Mouse (Mus musculus) midbrain, embryonic 14.5 days (tissue): ENCODE results near the gene Smg9. TPM values are rescaled to one million over a fixed set of nuclear protein-coding genes. Genes with fewer than 3 reads are reported as not detected.

ENCODE experiments used
- ATAC-seq: fragments of 200-750 bp; cut with Nextera tagmentation; 2 replicates; pipeline ENCODE4 v1.8.0; 2017; ENCODE audit warnings: moderate number of reproducible peaks, moderate library complexity; ENCODE audit not compliant: low FRiP score, low TSS enrichment
- DNase-seq: peaks from one replicate; pipeline ENCODE4 v3.0.0-alpha.2; 2015
- H3K27ac ChIP-seq: fragments of 300-500 bp; sonication (generic); replicated peaks from 2 replicates; pipeline ENCODE4 v1.5.1; 2014; ENCODE audit warnings: mild to moderate bottlenecking, low read depth, low read length, moderate library complexity
- H3K27me3 ChIP-seq: fragments of 300-500 bp; sonication (generic); 2 replicates; pipeline ENCODE4 v1.6.1; 2014; ENCODE audit warnings: low read length, control low read depth, mixed read lengths; ENCODE audit not compliant: control insufficient read depth, insufficient read depth
- H3K36me3 ChIP-seq: fragments of 300-500 bp; sonication (generic); 2 replicates; pipeline ENCODE4 v1.6.1; 2014; ENCODE audit warnings: low read length, control low read depth; ENCODE audit not compliant: control insufficient read depth, insufficient read depth
- H3K4me1 ChIP-seq: fragments of 300-500 bp; sonication (generic); 2 replicates; pipeline ENCODE4 v1.6.1; 2014; ENCODE audit warnings: mild to moderate bottlenecking, antibody characterized with exemption, low read length, control low read depth; ENCODE audit not compliant: control insufficient read depth, insufficient read depth
- H3K4me2 ChIP-seq: fragments of 300-500 bp; sonication (generic); 2 replicates; pipeline ENCODE4 v1.6.1; 2014; ENCODE audit warnings: mild to moderate bottlenecking, low read length, moderate library complexity
- H3K4me3 ChIP-seq: fragments of 300-500 bp; sonication (generic); replicated peaks from 2 replicates; pipeline ENCODE4 v1.5.1; 2014; ENCODE audit warnings: low read depth, low read length
- H3K9ac ChIP-seq: fragments of 300-500 bp; sonication (generic); replicated peaks from 2 replicates; pipeline ENCODE4 v1.6.1; 2014; ENCODE audit warnings: mild to moderate bottlenecking, low read length, moderate library complexity
- H3K9me3 ChIP-seq: fragments of 300-500 bp; sonication (generic); 2 replicates; pipeline ENCODE4 v1.6.1; 2016; ENCODE audit warnings: low read length, control low read depth, mixed read lengths; ENCODE audit not compliant: control insufficient read depth
- WGBS: fragments of 180-500 bp; shearing (Covaris S2); extraction: QIAGEN DNeasy Blood & Tissue Kit; methylation state at CpG from one replicate; pipeline ENCODE4 v1.1.7; 2014; 5-methylcytosine and 5-hydroxymethylcytosine counted together
- polyA plus RNA-seq: library from polyadenylated mRNA; unstranded; fragments of >200 nt; fragmentation: Nextera tagmentation; extraction: Ambion mirVana; gene quantifications from 2 replicates; pipeline ENCODE4 v1.2.1, GENCODE M21; 2014

Gene Smg9
- polyA plus RNA-seq, 1 experiment from 2014 or later = 33.3 TPM

GRCm38 (mm10) chr7:24384070-24384469 lies 15.3 kb upstream of the Smg9 start:
- no peak overlapping the region for H3K27ac ChIP-seq
- H3K36me3 ChIP-seq = no peaks in the 10 kb centered on the region
- no peak overlapping the region for H3K4me2 ChIP-seq
- no peaks in the 10 kb centered on the region for H3K27me3 ChIP-seq
- ATAC-seq (no peak), DNase-seq (no peak)
- H3K9me3 ChIP-seq = no peaks in the 10 kb centered on the region
- no peak overlapping the region for H3K4me3 ChIP-seq
- WGBS = 70% methylated on average over 6 of the region's 6 CpGs
- H3K4me1 ChIP-seq = no peaks in the 10 kb centered on the region
- H3K9ac ChIP-seq = no peak overlapping the region

- Histone ChIP-seq H3K36me3 (no peaks in the 10 kb centered on the region), H3K27ac (no peak overlapping the region), H3K4me3 (no peak overlapping the region), H3K9me3 (no peaks in the 10 kb centered on the region), H3K4me1 (no peaks in the 10 kb centered on the region), H3K27me3 (no peaks in the 10 kb centered on the region), H3K4me2 (peak overlapping the region; percentile 42), H3K9ac (no peak overlapping the region)
- ATAC-seq (peak; percentile 56; the same call in 1 of the 2 replicates), DNase-seq (peak; percentile 85)
- 8% methylated on average over 11 of the region's 11 CpGs for WGBS
These were observed 14.6 kb upstream of the Smg9 start for GRCm38 (mm10) chr7:24384827-24385226.

GRCm38 (mm10) chr7:24387059-24387556 lies 12.3 kb upstream of the Smg9 start:
- Histone ChIP-seq H3K27me3 (no peaks in the 10 kb centered on the region), H3K9ac (no peak overlapping the region), H3K4me1 (no peaks in the 10 kb centered on the region), H3K9me3 (no peaks in the 10 kb centered on the region), H3K4me3 (no peak overlapping the region), H3K4me2 (no peak overlapping the region), H3K36me3 (no peaks in the 10 kb centered on the region), H3K27ac (no peak overlapping the region)
- WGBS = 83% methylated on average over 10 of the region's 10 CpGs
- ATAC-seq = no peak
- no peak for DNase-seq

- Histone ChIP-seq H3K36me3 (no peaks in the 10 kb centered on the region), H3K4me3 (no peak overlapping the region), H3K27me3 (no peaks in the 10 kb centered on the region), H3K9me3 (no peaks in the 10 kb centered on the region), H3K27ac (no peak overlapping the region), H3K9ac (no peak overlapping the region), H3K4me1 (no peaks in the 10 kb centered on the region), H3K4me2 (no peak overlapping the region)
- no peak for DNase-seq
- WGBS = 74% methylated on average over 13 of the region's 13 CpGs
- no peak for ATAC-seq
These were observed 9.8 kb upstream of the Smg9 start for GRCm38 (mm10) chr7:24389516-24390187.

GRCm38 (mm10) chr7:24390512-24390911 lies 8.9 kb upstream of the Smg9 start:
- no peak overlapping the region for H3K4me3 ChIP-seq
- 70% methylated on average over 7 of the region's 7 CpGs for whole genome bisulfite sequencing
- H3K4me1 ChIP-seq = no peaks in the 10 kb centered on the region
- H3K36me3 ChIP-seq = no peaks in the 10 kb centered on the region
- no peaks in the 10 kb centered on the region for H3K9me3 ChIP-seq
- DNase-seq (no peak), ATAC-seq (no peak)
- no peaks in the 10 kb centered on the region for H3K27me3 ChIP-seq
- no peak overlapping the region for H3K4me2 ChIP-seq
- H3K9ac ChIP-seq = no peak overlapping the region
- H3K27ac ChIP-seq = no peak overlapping the region

GRCm38 (mm10) chr7:24391077-24391476 lies 8.3 kb upstream of the Smg9 start:
- no peak overlapping the region for H3K4me2 ChIP-seq
- H3K4me3 ChIP-seq = no peak overlapping the region
- no peaks in the 10 kb centered on the region for H3K27me3 ChIP-seq
- no peaks in the 10 kb centered on the region for H3K9me3 ChIP-seq
- H3K9ac ChIP-seq = no peak overlapping the region; the same call in 1 of the 2 replicates
- H3K36me3 ChIP-seq = no peaks in the 10 kb centered on the region
- no peak overlapping the region for H3K27ac ChIP-seq
- H3K4me1 ChIP-seq = no peaks in the 10 kb centered on the region
- ATAC-seq (no peak), DNase-seq (no peak)
- WGBS = 39% methylated on average over 5 of the region's 5 CpGs

- no peak for DNase-seq
- no peak overlapping the region for H3K4me2 ChIP-seq
- WGBS = 76% methylated on average over 2 of the region's 2 CpGs
- ATAC-seq = no peak
- H3K36me3 ChIP-seq = no peaks in the 10 kb centered on the region
- H3K9ac ChIP-seq = no peak overlapping the region
- H3K27ac ChIP-seq = no peak overlapping the region
- H3K9me3 ChIP-seq = no peaks in the 10 kb centered on the region
- no peak overlapping the region for H3K4me3 ChIP-seq
- no peaks in the 10 kb centered on the region for H3K27me3 ChIP-seq
- no peaks in the 10 kb centered on the region for H3K4me1 ChIP-seq
These were observed 7.7 kb upstream of the Smg9 start for GRCm38 (mm10) chr7:24391687-24392086.

- no peak overlapping the region for H3K4me3 ChIP-seq
- no peaks in the 10 kb centered on the region for H3K36me3 ChIP-seq
- no peaks in the 10 kb centered on the region for H3K9me3 ChIP-seq
- 78% methylated on average over 3 of the region's 3 CpGs for whole genome bisulfite sequencing
- no peak overlapping the region for H3K9ac ChIP-seq
- no peak overlapping the region for H3K27ac ChIP-seq
- H3K4me2 ChIP-seq = no peak overlapping the region
- ATAC-seq (no peak), DNase-seq (no peak)
- H3K4me1 ChIP-seq = no peaks in the 10 kb centered on the region
- no peaks in the 10 kb centered on the region for H3K27me3 ChIP-seq
These were observed 5.4 kb upstream of the Smg9 start for GRCm38 (mm10) chr7:24394054-24394453.

- DNase-seq = no peak
- no peak overlapping the region for H3K4me3 ChIP-seq
- H3K36me3 ChIP-seq = no peaks in the 10 kb centered on the region
- WGBS = 89% methylated on average over 15 of the region's 15 CpGs
- no peaks in the 10 kb centered on the region for H3K27me3 ChIP-seq
- H3K9ac ChIP-seq = no peak overlapping the region
- H3K4me2 ChIP-seq = no peak overlapping the region
- H3K4me1 ChIP-seq = no peaks in the 10 kb centered on the region
- no peak for ATAC-seq
- no peak overlapping the region for H3K27ac ChIP-seq
- no peaks in the 10 kb centered on the region for H3K9me3 ChIP-seq
These were observed 4.8 kb upstream of the Smg9 start for GRCm38 (mm10) chr7:24394475-24395161.
